Mouse (Mus musculus): ENCODE measurements at regions not wholly inside any gene's neighbourhood (a gene's known extent, or its start where the extent isn't known, plus 50 kb on each side); places are given as distances from the start of the nearest gene placed in this dataset.

DNA sequence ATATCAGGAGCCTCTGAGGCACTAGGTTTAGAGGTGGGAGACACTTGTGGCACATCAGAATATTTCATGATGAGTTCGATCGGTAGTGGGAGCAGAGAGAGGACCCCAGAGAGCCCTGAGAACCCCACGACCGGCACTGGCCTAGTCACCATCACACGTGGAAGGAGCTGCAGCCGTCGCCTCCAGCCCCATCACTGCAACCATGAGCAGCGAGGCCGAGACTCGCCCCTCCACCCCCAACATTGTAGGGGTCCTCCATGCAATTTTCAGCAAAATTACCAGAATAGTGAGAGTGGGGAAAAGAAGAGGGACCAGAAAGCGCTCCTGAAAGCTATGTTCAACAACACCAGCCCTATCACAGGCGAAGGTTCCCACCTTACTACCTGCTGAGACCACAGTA is 297.0 kb downstream of the Edem1 start:
- H3K4me2 ChIP-seq = no peak overlapping the region
- 68% methylated on average over 12 of the region's 12 CpGs for WGBS (ENCODE audit: insufficient replicate concordance)
- DNase-seq (no peak), ATAC-seq (ENCODE audit: low read depth) (no peak)
- 0 out of 2 replicates have a peak, but pooled peaks cover 4% of the 10 kb centered on the region for H3K9me3 ChIP-seq (replicated peaks)
- no peaks in the 10 kb centered on the region for H3K4me1 ChIP-seq (replicated peaks)
- H3K4me3 ChIP-seq (replicated peaks) = no peak overlapping the region
- no peak overlapping the region for H3K27ac ChIP-seq
- H3K27me3 ChIP-seq = no peaks in the 10 kb centered on the region
- H3K36me3 ChIP-seq = no peaks in the 10 kb centered on the region
- H3K9ac ChIP-seq = no peak overlapping the region

DNA sequence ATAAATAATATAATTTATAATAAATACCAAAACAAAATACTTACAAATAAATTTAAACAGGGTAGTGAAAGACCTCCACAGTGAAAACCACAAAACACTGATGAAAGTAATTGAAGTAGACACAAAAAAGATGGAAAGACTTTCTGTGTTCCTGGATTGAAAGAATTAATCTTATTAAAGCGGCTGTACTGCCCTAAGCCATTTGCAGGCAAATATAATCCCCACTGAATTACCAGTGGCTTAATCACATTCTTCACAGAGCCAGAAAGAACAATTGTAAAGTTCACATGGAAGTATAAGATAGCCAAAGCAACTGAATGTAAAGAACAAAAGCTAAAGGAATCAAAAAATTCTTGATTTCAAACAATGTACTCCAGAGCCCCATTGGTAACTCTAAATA is 298.8 kb downstream of the Edem1 start:
- Histone ChIP-seq H3K9ac (no peak overlapping the region), H3K36me3 (no peaks in the 10 kb centered on the region), H3K4me3 (replicated peaks) (no peak overlapping the region), H3K4me2 (no peak overlapping the region), H3K27ac (no peak overlapping the region), H3K27me3 (no peaks in the 10 kb centered on the region), H3K9me3 (replicated peaks) (0 out of 2 replicates have a peak, but pooled peaks cover 4% of the 10 kb centered on the region), H3K4me1 (replicated peaks) (no peaks in the 10 kb centered on the region)
- DNase-seq (no peak), ATAC-seq (ENCODE audit: low read depth) (no peak)
- 51% methylated on average over 1 of the region's 1 CpGs for WGBS (ENCODE audit: insufficient replicate concordance)

DNA sequence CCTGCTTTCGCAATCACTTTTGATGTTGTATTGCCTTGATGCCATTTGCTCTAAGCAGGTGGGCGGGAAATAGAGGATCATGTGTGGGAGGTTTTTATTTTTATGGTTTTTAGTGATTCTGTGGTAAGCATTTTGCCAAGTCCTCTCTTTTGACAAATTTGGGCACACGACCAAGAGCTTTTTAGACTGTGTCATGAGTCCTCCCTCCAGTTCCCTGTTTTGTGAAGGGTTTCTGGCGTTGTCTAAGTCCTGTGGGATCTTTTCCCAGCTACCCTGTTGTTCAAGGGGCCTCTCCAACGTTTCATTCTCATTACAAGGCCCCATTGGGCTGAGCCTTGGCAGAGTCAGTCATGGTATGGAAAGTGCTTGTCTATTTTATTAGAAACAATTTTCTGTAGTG is 317.7 kb downstream of the Edem1 start:
- Histone ChIP-seq H3K4me1 (replicated peaks) (no peaks in the 10 kb centered on the region), H3K4me3 (replicated peaks) (no peak overlapping the region)

DNA sequence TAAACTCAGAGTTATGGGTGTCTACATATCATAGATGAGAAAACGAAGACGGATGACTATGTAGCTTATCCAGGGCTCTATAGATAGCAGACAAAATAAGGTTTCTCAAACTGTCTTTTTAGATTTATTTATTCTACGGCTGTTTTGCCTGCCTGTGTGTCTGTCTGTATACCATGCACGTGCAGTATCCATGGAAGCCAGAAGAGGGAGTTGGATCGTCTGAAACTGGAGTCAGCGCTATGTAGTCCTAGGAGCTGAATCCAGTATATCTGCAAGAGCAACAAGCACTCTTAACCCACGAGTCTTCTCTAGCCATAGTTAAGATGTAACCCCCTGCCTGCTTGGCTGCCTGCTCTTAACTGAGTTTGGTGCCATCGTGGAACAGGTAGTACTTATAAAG is 320.6 kb downstream of the Edem1 start:
- Histone ChIP-seq H3K9me3 (replicated peaks) (no peaks in the 10 kb centered on the region), H3K4me3 (replicated peaks) (no peak overlapping the region), H3K27ac (no peak overlapping the region), H3K36me3 (no peaks in the 10 kb centered on the region), H3K27me3 (no peaks in the 10 kb centered on the region), H3K4me1 (replicated peaks) (no peaks in the 10 kb centered on the region), H3K9ac (no peak overlapping the region), H3K4me2 (no peak overlapping the region)
- no peak for DNase-seq
- ATAC-seq (ENCODE audit: low read depth) = no peak
- 67% methylated on average over 8 of the region's 8 CpGs for WGBS (ENCODE audit: insufficient replicate concordance)

More for the DNA sequence above, 317.7 kb downstream of the Edem1 start:
- DNase-seq = no peak
- no peaks in the 10 kb centered on the region for H3K36me3 ChIP-seq
- H3K9ac ChIP-seq = no peak overlapping the region
- whole genome bisulfite sequencing (ENCODE audit: insufficient replicate concordance) = 51% methylated on average over 5 of the region's 5 CpGs
- H3K27ac ChIP-seq = no peak overlapping the region
- H3K9me3 ChIP-seq (replicated peaks) = no peaks in the 10 kb centered on the region
- no peak for ATAC-seq (ENCODE audit: low read depth)
- H3K4me2 ChIP-seq = no peak overlapping the region
- H3K27me3 ChIP-seq = no peaks in the 10 kb centered on the region

GRCm38 (mm10) chr6:109150023-109150911 is 321.8 kb downstream of the Edem1 start:
- no peak overlapping the region for H3K9ac ChIP-seq
- ATAC-seq (ENCODE audit: low read depth) = no peak; the same call in 1 of the 2 replicates
- H3K27ac ChIP-seq = no peak overlapping the region
- no peaks in the 10 kb centered on the region for H3K9me3 ChIP-seq (replicated peaks)
- peak; percentile 7 for DNase-seq
- no peak overlapping the region for H3K4me2 ChIP-seq
- no peak overlapping the region for H3K4me3 ChIP-seq (replicated peaks)
- no peaks in the 10 kb centered on the region for H3K27me3 ChIP-seq
- no peaks in the 10 kb centered on the region for H3K4me1 ChIP-seq (replicated peaks)
- WGBS (ENCODE audit: insufficient replicate concordance) = 53% methylated on average over 22 of the region's 22 CpGs
- H3K36me3 ChIP-seq = no peaks in the 10 kb centered on the region

- Histone ChIP-seq H3K4me1 (replicated peaks) (no peaks in the 10 kb centered on the region), H3K9ac (no peak overlapping the region), H3K27ac (no peak overlapping the region), H3K9me3 (replicated peaks) (no peaks in the 10 kb centered on the region), H3K27me3 (no peaks in the 10 kb centered on the region), H3K4me2 (no peak overlapping the region), H3K4me3 (replicated peaks) (no peak overlapping the region), H3K36me3 (no peaks in the 10 kb centered on the region)
- ATAC-seq (ENCODE audit: low read depth) = no peak
- WGBS (ENCODE audit: insufficient replicate concordance) = 78% methylated on average over 9 of the region's 9 CpGs
- DNase-seq = no peak
Observed at GRCm38 (mm10) chr6:109150912-109151256, 322.4 kb downstream of the Edem1 start.

- no peak for DNase-seq
- peak; percentile 65 for ATAC-seq (ENCODE audit: low read depth)
- H3K9ac ChIP-seq = no peak overlapping the region
- no peaks in the 10 kb centered on the region for H3K9me3 ChIP-seq (replicated peaks)
- no peaks in the 10 kb centered on the region for H3K4me1 ChIP-seq (replicated peaks)
- 13% methylated on average over 7 of the region's 7 CpGs for WGBS (ENCODE audit: insufficient replicate concordance)
- no peaks in the 10 kb centered on the region for H3K36me3 ChIP-seq
- H3K27me3 ChIP-seq = no peaks in the 10 kb centered on the region
- no peak overlapping the region for H3K27ac ChIP-seq
- H3K4me3 ChIP-seq (replicated peaks) = no peak overlapping the region
- H3K4me2 ChIP-seq = no peak overlapping the region
Observed at GRCm38 (mm10) chr6:109153624-109154023, 325.2 kb downstream of the Edem1 start.

DNA sequence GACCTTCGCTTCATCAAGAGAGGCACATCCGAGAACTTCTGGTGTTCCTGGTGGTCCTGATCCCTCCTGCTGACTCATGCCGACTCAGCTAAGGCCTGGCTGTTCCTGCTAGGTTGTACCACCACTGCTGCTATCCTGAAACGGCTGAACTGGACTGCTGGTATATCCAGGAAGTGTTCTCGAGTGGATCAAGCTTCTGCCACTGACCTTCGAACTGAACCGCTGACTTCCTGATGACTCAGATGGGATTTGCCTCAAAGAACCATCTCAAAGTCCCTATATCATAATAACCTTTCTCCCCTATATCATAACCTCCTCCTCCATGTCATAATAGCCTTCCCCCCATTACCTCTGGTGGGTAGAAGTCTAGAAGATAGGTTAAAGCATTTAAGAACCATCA is 331.1 kb downstream of the Edem1 start:
- Histone ChIP-seq H3K9me3 (replicated peaks) (no peaks in the 10 kb centered on the region), H3K27ac (no peak overlapping the region), H3K36me3 (no peaks in the 10 kb centered on the region), H3K27me3 (no peaks in the 10 kb centered on the region), H3K9ac (no peak overlapping the region), H3K4me1 (replicated peaks) (no peaks in the 10 kb centered on the region), H3K4me2 (no peak overlapping the region), H3K4me3 (replicated peaks) (no peak overlapping the region)
- DNase-seq (no peak), ATAC-seq (ENCODE audit: low read depth) (no peak)
- WGBS (ENCODE audit: insufficient replicate concordance) = 55% methylated on average over 7 of the region's 7 CpGs

GRCm38 (mm10) chr6:109167439-109167838 is 339.0 kb downstream of the Edem1 start:
- Histone ChIP-seq H3K27me3 (no peaks in the 10 kb centered on the region), H3K9ac (no peak overlapping the region), H3K4me1 (replicated peaks) (no peaks in the 10 kb centered on the region), H3K9me3 (replicated peaks) (no peaks in the 10 kb centered on the region), H3K4me2 (no peak overlapping the region), H3K27ac (no peak overlapping the region), H3K4me3 (replicated peaks) (no peak overlapping the region), H3K36me3 (no peaks in the 10 kb centered on the region)
- ATAC-seq (ENCODE audit: low read depth) = no peak
- WGBS (ENCODE audit: insufficient replicate concordance) = 69% methylated on average over 4 of the region's 5 CpGs
- DNase-seq = no peak

GRCm38 (mm10) chr6:109172104-109172850 is 343.8 kb downstream of the Edem1 start:
- H3K4me2 ChIP-seq = no peak overlapping the region
- ATAC-seq (ENCODE audit: low read depth) = no peak
- no peak overlapping the region for H3K9ac ChIP-seq
- H3K36me3 ChIP-seq = no peaks in the 10 kb centered on the region
- H3K4me1 ChIP-seq (replicated peaks) = no peaks in the 10 kb centered on the region
- no peak overlapping the region for H3K27ac ChIP-seq
- 51% methylated on average over 6 of the region's 6 CpGs for WGBS (ENCODE audit: insufficient replicate concordance)
- no peak for DNase-seq
- no peak overlapping the region for H3K4me3 ChIP-seq (replicated peaks)
- no peaks in the 10 kb centered on the region for H3K27me3 ChIP-seq
- H3K9me3 ChIP-seq (replicated peaks) = no peaks in the 10 kb centered on the region

DNA sequence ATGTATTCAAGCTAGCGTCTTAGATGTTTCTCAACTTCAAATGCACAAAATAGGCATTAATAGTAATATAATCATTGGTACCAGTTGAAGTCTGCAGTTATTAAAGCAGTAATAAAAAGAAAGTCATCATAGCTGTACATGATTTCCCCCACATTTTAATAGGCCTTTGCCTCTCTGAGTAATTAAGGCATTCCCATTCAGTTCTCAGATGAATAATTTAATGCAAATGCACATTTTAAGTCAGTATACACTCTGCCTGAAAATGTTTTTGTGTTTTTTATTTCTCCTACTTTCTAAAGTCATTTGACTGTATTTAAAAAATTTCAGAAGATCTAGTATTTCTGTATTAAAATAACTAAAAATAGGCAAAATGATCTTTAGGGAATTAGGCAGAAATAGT is 344.6 kb downstream of the Edem1 start:
- no peak overlapping the region for H3K9ac ChIP-seq
- no peaks in the 10 kb centered on the region for H3K36me3 ChIP-seq
- no peaks in the 10 kb centered on the region for H3K27me3 ChIP-seq
- H3K9me3 ChIP-seq (replicated peaks) = no peaks in the 10 kb centered on the region
- H3K4me3 ChIP-seq (replicated peaks) = no peak overlapping the region
- ATAC-seq (ENCODE audit: low read depth) (no peak), DNase-seq (no peak)
- H3K4me2 ChIP-seq = no peak overlapping the region
- no peaks in the 10 kb centered on the region for H3K4me1 ChIP-seq (replicated peaks)
- H3K27ac ChIP-seq = no peak overlapping the region
- WGBS (ENCODE audit: insufficient replicate concordance) = 67% methylated on average over 1 of the region's 1 CpGs
